Comparison of ENCODE assay signal across 15 mouse cellular contexts in the genomic region with DNA sequence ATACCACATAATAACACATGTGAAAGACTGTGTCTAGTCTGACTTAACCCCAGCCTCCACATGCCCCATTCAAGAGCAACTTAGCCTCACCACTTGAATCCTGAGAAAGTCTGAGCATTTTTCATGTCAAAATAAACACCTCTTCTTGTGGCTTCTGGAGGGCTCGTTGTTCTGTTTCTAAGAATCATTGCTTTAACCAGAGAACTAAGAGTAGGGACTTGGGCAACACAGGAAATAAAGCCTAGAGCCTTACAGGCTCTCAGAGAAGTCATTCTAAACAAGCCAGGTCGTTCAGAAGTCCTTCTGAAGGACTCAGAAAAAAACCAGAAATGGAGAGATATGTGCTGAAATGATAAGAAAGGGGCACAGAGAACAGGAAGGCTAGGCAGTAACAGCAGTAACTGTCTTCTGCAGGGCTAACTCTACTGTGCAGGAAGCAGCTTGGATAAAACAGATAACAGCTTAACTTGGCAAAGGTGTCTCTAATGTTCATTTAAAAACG. TPM values are rescaled to one million over a fixed set of nuclear protein-coding genes. Genes with fewer than 3 reads are reported as not detected.
DNase-seq lines count a peak whose midpoint lies in the region; ATAC-seq and TF ChIP-seq lines count a peak whose summit lies in the region.
"Had no signal": no experiment of that assay in that cellular context is flagged by ENCODE, and none has a peak within 500 bp of the region (broad histone marks: within the 10 kb centered on the region; RNA-seq: fewer than 3 reads in every experiment).

No protein-coding gene starts in this region.

- DNase-seq in T-cell, adult 2 months (ENCODE audit: low spot score): peak; percentile 34
- DNase-seq in spleen, adult 12 weeks (ENCODE audit: low spot score): no peak
- no peak for DNase-seq in cerebellum, adult 11 months
- no peak for DNase-seq in cerebellum, adult 2 months
- DNase-seq: adrenal gland, postnatal 25 days; cerebellum, adult 11-12 months; forebrain, postnatal 0 days; gastrocnemius, postnatal 10 days had no signal

- H3K27ac ChIP-seq in cerebellum, adult 2 months (ENCODE audit: insufficient read depth, low read length): no peak overlapping the region
- H3K27ac ChIP-seq: heart, embryonic 10.5 days; hindbrain, embryonic 10.5 days; macrophage had no signal

- no peaks in the 10 kb centered on the region for H3K27me3 ChIP-seq in megakaryocyte, embryonic 14.5 days (replicated peaks)
- no peaks in the 10 kb centered on the region for H3K27me3 ChIP-seq in cerebellum, adult 2 months (ENCODE audit: control insufficient read depth, insufficient read depth, low read length)

- TF ChIP-seq POLR2A in cerebellum, adult 2 months (IDR thresholded peaks at IDR 0.05; ENCODE audit: borderline replicate concordance, insufficient read depth, low read length): no peak

- ATAC-seq in CD4-positive, CD25-positive, alpha-beta regulatory T cell, adult 4 months: peak; percentile 13
- peak; percentile 87 to 89 for ATAC-seq in hematopoietic stem cell, adult 5-6 weeks (replicated peaks in 1 of 2; ENCODE audit: insufficient read depth in 1 of 2, low FRiP score in 2 of 2, low TSS enrichment in 1 of 2, low read depth in 1 of 2, poor library complexity in 2 of 2, severe bottlenecking in 2 of 2)
- ATAC-seq: forebrain, postnatal 0 days; intestine, embryonic 16.5 days had no signal

- H3K4me1 ChIP-seq in megakaryocyte, embryonic 14.5 days: peaks cover 65% of the 10 kb centered on the region
- H3K4me1 ChIP-seq in cerebellum, adult 2 months (ENCODE audit: control insufficient read depth, insufficient read depth, low read length): no peaks in the 10 kb centered on the region
- H3K4me1 ChIP-seq: heart, embryonic 10.5 days; hindbrain, embryonic 10.5 days had no signal

- TF ChIP-seq CTCF in cerebellum, adult 2 months (IDR thresholded peaks at IDR 0.05; ENCODE audit: borderline replicate concordance, insufficient read depth, low read depth, low read length): no peak

- 69% methylated on average over 3 of the region's 3 CpGs for WGBS in cerebellum, adult 2 months

- no peaks in the 10 kb centered on the region for H3K9me3 ChIP-seq in megakaryocyte, embryonic 14.5 days
- H3K9me3 ChIP-seq: heart, embryonic 10.5 days; hindbrain, embryonic 10.5 days had no signal

- H3K36me3 ChIP-seq in megakaryocyte, embryonic 14.5 days (replicated peaks; ENCODE audit: low read length): peaks cover 28% of the 10 kb centered on the region
- H3K36me3 ChIP-seq: heart, embryonic 10.5 days; hindbrain, embryonic 10.5 days had no signal

- H3K4me3 ChIP-seq in megakaryocyte, embryonic 14.5 days (replicated peaks): peak overlapping the region; percentile 81
- no peak overlapping the region for H3K4me3 ChIP-seq in cerebellum, adult 2 months (replicated peaks; ENCODE audit: insufficient read depth, low read depth, low read length)
- H3K4me3 ChIP-seq: heart, embryonic 10.5 days; hindbrain, embryonic 10.5 days had no signal

RNA-seq across cellular contexts. Expression of a gene that starts 14.9 kb away (rescaled TPM):
- 100 to 1,000 TPM; 162 to 224 TPM for polyA plus RNA-seq in CD4-positive, CD25-positive, alpha-beta regulatory T cell, adult 4 months (2017; shearing (Covaris generic))
- 117 and 133 TPM in 2 replicates for total RNA-seq in hematopoietic stem cell, adult 5-6 weeks (2017)
- polyA plus RNA-seq in megakaryocyte, embryonic 14.5 days (2012; ENCODE audit: insufficient read depth, low replicate concordance): 1.6 TPM in 1 of 2 replicates, not detected in the other
- polyA plus RNA-seq in cerebellum, adult 2 months (2012; rRNA removed): 1.7 and 1.8 TPM in 2 replicates

Comparison
In these comparisons a context has a peak if more than half of its experiments do, and no peak if none do; other contexts are left out.
1. RNA of a gene that starts 14.9 kb away (polyA plus RNA-seq): 162 to 224 TPM in CD4-positive, CD25-positive, alpha-beta regulatory T cell, adult 4 months; 1.7 to 1.8 TPM in cerebellum, adult 2 months and 1.6 TPM in megakaryocyte, embryonic 14.5 days; every median in the first group is over 10 times any median in the second.